8 mouse cellular contexts compared by ENCODE assay signal in genomic region chr11:116412028-116412827, GRCm38 (mm10). TPM values are rescaled to one million over a fixed set of nuclear protein-coding genes. Genes with fewer than 3 reads are reported as not detected.
DNase-seq lines count a peak whose midpoint lies in the region; ATAC-seq and TF ChIP-seq lines count a peak whose summit lies in the region.

No protein-coding gene starts in this region.

- intact Hi-C loops in heart, adult 2 months (cut with DNase I): loop anchor here (2.0 kb wide), 1 partner anchor 23 kb away; the partner anchor contains the start of gene Ubald2

- peak overlapping the region; percentile 55 for H3K4me3 ChIP-seq in heart, adult 2 months
- peak overlapping the region; percentile 61 to 99 (median 81) for H3K4me3 ChIP-seq in CH12.LX (replicated peaks in 1 of 3; ENCODE audit: low read depth in 2 of 3, low read length in 2 of 3, poor library complexity in 1 of 3)
- peak overlapping the region; percentile 76 for H3K4me3 ChIP-seq in hindbrain, embryonic 11.5 days (ENCODE audit: low read depth, low read length)
- peak overlapping the region; percentile 43 for H3K4me3 ChIP-seq in macrophage (ENCODE audit: inconsistent target)
- H3K4me3 ChIP-seq in small intestine, adult 2 months (ENCODE audit: low read depth, low read length): peak overlapping the region; percentile 77

- WGBS in heart, adult 2 months: under 1% methylated on average over 53 of the region's 76 CpGs
- WGBS in hindbrain, embryonic 11.5 days: under 1% methylated on average over 50 of the region's 76 CpGs
- WGBS in macrophage (ENCODE audit: missing documents): 2% methylated on average over 49 of the region's 76 CpGs
- under 1% methylated on average over 65 of the region's 76 CpGs for WGBS in small intestine, adult 2 months

- no peak for TF ChIP-seq RAD21 in CH12.LX (IDR thresholded peaks at IDR 0.05; ENCODE audit: low read depth, low read length)

- no peak for TF ChIP-seq EP300 in heart, adult 2 months (IDR thresholded peaks at IDR 0.05; ENCODE audit: insufficient read depth, low read depth, low read length)
- TF ChIP-seq EP300 in CH12.LX (IDR thresholded peaks at IDR 0.05; ENCODE audit: low read length): no peak

- H3K27ac ChIP-seq in heart, adult 2 months: no peak overlapping the region
- peak overlapping the region; percentile 93 for H3K27ac ChIP-seq in CH12.LX (ENCODE audit: insufficient read depth, low read depth)
- H3K27ac ChIP-seq in hindbrain, embryonic 11.5 days (ENCODE audit: low read depth, low read length): peak overlapping the region; percentile 83
- H3K27ac ChIP-seq in macrophage: no peak overlapping the region
- H3K27ac ChIP-seq in small intestine, adult 2 months (ENCODE audit: insufficient read depth, low read depth, low read length): no peak overlapping the region

- H3K79me2 ChIP-seq in heart, adult 2 months (replicated peaks; ENCODE audit: control insufficient read depth, insufficient read depth, low read length): no peaks in the 10 kb centered on the region; the same call in 1 of the 2 replicates
- H3K79me2 ChIP-seq in CH12.LX (replicated peaks; ENCODE audit: control insufficient read depth, extremely low read depth, insufficient read depth, poor library complexity, severe bottlenecking): peaks cover 59% of the 10 kb centered on the region
- H3K79me2 ChIP-seq in macrophage (ENCODE audit: inconsistent target): peaks cover 50% of the 10 kb centered on the region

- peak; percentile 67 for ATAC-seq in hindbrain, embryonic 11.5 days (ENCODE audit: low FRiP score)

- DNase-seq in heart, adult 2 months: no peak
- no peak for DNase-seq in heart, adult 11 months
- peak; percentile 46 for DNase-seq in CH12.LX (ENCODE audit: extremely low read depth)
- peak; percentile 59 for DNase-seq in embryo, embryonic 11 days
- peak; percentile 59 for DNase-seq in hindbrain, embryonic 11.5 days (ENCODE audit: low spot score)
- no peak for DNase-seq in frontal cortex, postnatal 36 days (ENCODE audit: low spot score in 2 of 2)

- H3K36me3 ChIP-seq in heart, adult 2 months (ENCODE audit: control insufficient read depth, insufficient read depth, low read length): no peaks in the 10 kb centered on the region
- H3K36me3 ChIP-seq in CH12.LX (replicated peaks in 1 of 2; ENCODE audit: control insufficient read depth in 1 of 2, insufficient read depth in 1 of 2, low read length in 1 of 2) (peaks cover 10 to 14% of the 10 kb centered on the region in 2 experiments), macrophage (ENCODE audit: inconsistent target) (no peaks in the 10 kb centered on the region)
- H3K36me3 ChIP-seq in hindbrain, embryonic 11.5 days (ENCODE audit: control insufficient read depth, insufficient read depth, low read length): no peaks in the 10 kb centered on the region
- no peaks in the 10 kb centered on the region for H3K36me3 ChIP-seq in small intestine, adult 2 months (ENCODE audit: control insufficient read depth, insufficient read depth, low read length)

- dilution Hi-C loops in CH12.LX (cut with MboI; ENCODE audit: extremely low pct_ligation_motif_present, extremely low pct_unique_long_range_greater_than_20kb, low sequenced_read_pairs): no loop called here

- peaks cover 2% of the 10 kb centered on the region; the same call in 1 of the 2 replicates for H3K27me3 ChIP-seq in heart, adult 2 months (ENCODE audit: control insufficient read depth, insufficient read depth, low read length)
- no peaks in the 10 kb centered on the region for H3K27me3 ChIP-seq in CH12.LX (replicated peaks)
- no peaks in the 10 kb centered on the region for H3K27me3 ChIP-seq in hindbrain, embryonic 11.5 days (ENCODE audit: control insufficient read depth, insufficient read depth, low read length)
- H3K27me3 ChIP-seq in small intestine, adult 2 months (ENCODE audit: control insufficient read depth, insufficient read depth, low read length): no peaks in the 10 kb centered on the region

- in situ Hi-C loops in CH12.LX (cut with MboI; ENCODE audit: low pct_ligation_motif_present, low pct_unique_long_range_greater_than_20kb, low sequenced_read_pairs): loop anchor here (25.0 kb wide), 1 partner anchor 775 kb away; the partner anchor contains the start of gene Slc25a19

- no peak for TF ChIP-seq CTCF in heart, adult 2 months (IDR thresholded peaks at IDR 0.05)
- no peak for TF ChIP-seq CTCF in CH12.LX (conservative IDR thresholded peaks at IDR 0.05 in 1 of 2, IDR thresholded peaks at IDR 0.05 in 1 of 2; ENCODE audit: low read depth in 2 of 2, low read length in 2 of 2)
- no peak for TF ChIP-seq CTCF in small intestine, adult 2 months (IDR thresholded peaks at IDR 0.05; ENCODE audit: extremely low read depth, insufficient read length, insufficient replicate concordance, low read depth, low read length)

- peak overlapping the region; percentile 24 for H3K4me2 ChIP-seq in CH12.LX (ENCODE audit: insufficient read depth, low read depth, poor library complexity, severe bottlenecking)
- H3K4me2 ChIP-seq in hindbrain, embryonic 11.5 days (replicated peaks; ENCODE audit: low read depth, low read length): peak overlapping the region; percentile 97

- H3K9ac ChIP-seq in heart, adult 2 months (ENCODE audit: low read depth, low read length): peak overlapping the region; percentile 83
- peak overlapping the region; percentile 99 for H3K9ac ChIP-seq in CH12.LX (ENCODE audit: insufficient read depth, low read depth)
- peak overlapping the region; percentile 90 for H3K9ac ChIP-seq in hindbrain, embryonic 11.5 days (ENCODE audit: low read depth, low read length)

- H3K4me1 ChIP-seq in heart, adult 2 months (ENCODE audit: control insufficient read depth, insufficient read depth, low read length): peaks cover 2% of the 10 kb centered on the region
- H3K4me1 ChIP-seq in CH12.LX (ENCODE audit: control insufficient read depth in 1 of 2, insufficient read depth in 2 of 2): peaks cover 27 to 74% of the 10 kb centered on the region in 2 experiments
- peaks cover 6% of the 10 kb centered on the region for H3K4me1 ChIP-seq in hindbrain, embryonic 11.5 days (replicated peaks; ENCODE audit: control insufficient read depth, insufficient read depth, low read length)
- peaks cover 11% of the 10 kb centered on the region; the same call in 1 of the 2 replicates for H3K4me1 ChIP-seq in small intestine, adult 2 months (ENCODE audit: control insufficient read depth, insufficient read depth, insufficient read length, low read length)

- TF ChIP-seq POLR2A in heart, adult 2 months (IDR thresholded peaks at IDR 0.05; ENCODE audit: insufficient read depth, low read depth, low read length): no peak
- no peak; the same call in 1 of the 2 replicates for TF ChIP-seq POLR2A in CH12.LX (IDR thresholded peaks at IDR 0.05; ENCODE audit: low read depth, low read length)
- TF ChIP-seq POLR2A in small intestine, adult 2 months (IDR thresholded peaks at IDR 0.05; ENCODE audit: low read depth, low read length): no peak; the same call in 1 of the 2 replicates

- H3K9me3 ChIP-seq in CH12.LX (replicated peaks; ENCODE audit: low read length): no peaks in the 10 kb centered on the region
- H3K9me3 ChIP-seq in hindbrain, embryonic 11.5 days (ENCODE audit: control insufficient read depth, low read length): no peaks in the 10 kb centered on the region

TF ChIP-seq in CH12.LX, 34 proteins besides CTCF, POLR2A, EP300 and RAD21 (continues in another document):
- TF ChIP-seq MEF2A (IDR thresholded peaks at IDR 0.05; ENCODE audit: borderline replicate concordance, low read depth, low read length) (no peak), SIN3A (IDR thresholded peaks at IDR 0.05; ENCODE audit: low read length) (peak; percentile 87; the same call in 1 of the 2 replicates), KAT2A (IDR thresholded peaks at IDR 0.05; ENCODE audit: insufficient replicate concordance, low read length) (no peak), PAX5 (IDR thresholded peaks at IDR 0.05; ENCODE audit: low read length) (no peak), MXI1 (IDR thresholded peaks at IDR 0.05; ENCODE audit: low read depth, low read length) (no peak)

RNA-seq across cellular contexts. Expression of gene Rnf157, which starts 0.6 kb away (rescaled TPM):
- total RNA-seq in heart, adult 2 months (2021): 1 to 10 TPM; 6.0 to 7.2 TPM
- polyA plus RNA-seq in heart, adult 2 months (2012; rRNA removed): 3.0 and 5.7 TPM in 2 replicates
- total RNA-seq in CH12.LX (2012; rRNA removed) (17.2 and 39.3 TPM in 2 replicates), CH12.LX (2014; rRNA removed) (7.2 and 8.7 TPM in 2 replicates)
- polyA plus RNA-seq in CH12.LX (2012; ENCODE audit: insufficient read length, low read depth) (8.7 and 10.9 TPM in 2 replicates), macrophage (2018) (12.1 to 23.4 TPM (median 14.0 TPM) in 3 replicates)
- 16.0 and 23.1 TPM in 2 replicates for polyA plus RNA-seq in hindbrain, embryonic 11.5 days (2014; fragmentation: Nextera tagmentation; extraction: Ambion mirVana)
- total RNA-seq in macrophage (2018; cell fraction: chromatin; rRNA removed): 10 to 100 TPM in 22 of 26 experiments, 1 to 10 TPM in 4; 3.1 to 61.4 (median 29.3) TPM
- 10 to 100 TPM; 10.5 to 18.6 (median 14.5) TPM for total RNA-seq in macrophage (2018; cell fraction: cytosol; rRNA removed)
- total RNA-seq in macrophage (2018; cell fraction: nucleus; rRNA removed): 10 to 100 TPM in 20 of 26 experiments, 1 to 10 TPM in 6; 6.5 to 53.5 (median 18.2) TPM
- 1.4 and 2.3 TPM in 2 replicates for polyA plus RNA-seq in small intestine, adult 2 months (2012; rRNA removed)

RNA-seq across cellular contexts. Expression of gene Ubald2, which starts 21.7 kb away (rescaled TPM):
- total RNA-seq in heart, adult 2 months (2021): 10 to 100 TPM; 29.2 to 34.1 TPM
- 45.5 and 80.1 TPM in 2 replicates for polyA plus RNA-seq in heart, adult 2 months (2012; rRNA removed)
- total RNA-seq in CH12.LX (2012; rRNA removed): 321 and 436 TPM in 2 replicates
- 291 and 336 TPM in 2 replicates for total RNA-seq in CH12.LX (2014; rRNA removed)
- 222 and 228 TPM in 2 replicates for polyA plus RNA-seq in CH12.LX (2012; ENCODE audit: insufficient read length, low read depth)
- polyA plus RNA-seq in hindbrain, embryonic 11.5 days (2014; fragmentation: Nextera tagmentation; extraction: Ambion mirVana): 77.9 and 81.2 TPM in 2 replicates
- total RNA-seq in macrophage (2018; cell fraction: chromatin; rRNA removed): 10 to 100 TPM in 7 of 26 experiments, 1 to 10 TPM in 17, under 1 TPM in 2; 0.62 to 15.1 (median 5.9) TPM
- 10 to 100 TPM; 22.3 to 37.2 (median 29.0) TPM for total RNA-seq in macrophage (2018; cell fraction: cytosol; rRNA removed)
- total RNA-seq in macrophage (2018; cell fraction: nucleus; rRNA removed): 10 to 100 TPM in 12 of 26 experiments, 1 to 10 TPM in 14; 3.3 to 22.5 (median 9.6) TPM
- polyA plus RNA-seq in macrophage (2018): 18.0 to 34.4 TPM (median 27.5 TPM) in 3 replicates
- 192 and 574 TPM in 2 replicates for polyA plus RNA-seq in small intestine, adult 2 months (2012; rRNA removed)

RNA-seq across cellular contexts. Expression of gene Qrich2, which starts 53.8 kb away (rescaled TPM):
- not detected for total RNA-seq in heart, adult 2 months (2021)
- 0.18 and 0.23 TPM in 2 replicates for polyA plus RNA-seq in heart, adult 2 months (2012; rRNA removed)
- total RNA-seq in CH12.LX (2012; rRNA removed): 0.13 and 0.38 TPM in 2 replicates
- 0.23 and 0.32 TPM in 2 replicates for total RNA-seq in CH12.LX (2014; rRNA removed)
- 0.29 and 0.37 TPM in 2 replicates for polyA plus RNA-seq in CH12.LX (2012; ENCODE audit: insufficient read length, low read depth)
- polyA plus RNA-seq in hindbrain, embryonic 11.5 days (2014; fragmentation: Nextera tagmentation; extraction: Ambion mirVana): 0.17 TPM in 1 of 2 replicates, not detected in the other
- total RNA-seq in macrophage (2018; cell fraction: chromatin; rRNA removed): not detected
- not detected for total RNA-seq in macrophage (2018; cell fraction: cytosol; rRNA removed)
- total RNA-seq in macrophage (2018; cell fraction: nucleus; rRNA removed): under 1 TPM in 3 of 26 experiments, not detected in 23; 0.12 to 0.58 (median 0.17) TPM
- not detected in 3 replicates for polyA plus RNA-seq in macrophage (2018)
- 0.01 and 0.13 TPM in 2 replicates for polyA plus RNA-seq in small intestine, adult 2 months (2012; rRNA removed)

Comparison
In these comparisons a context has a peak if more than half of its experiments do, and no peak if none do; other contexts are left out.
1. DNase-seq: peak in CH12.LX (single experiment), embryo, embryonic 11 days (single experiment) and hindbrain, embryonic 11.5 days (single experiment); none in heart, adult 2 months (0 of 2), heart, adult 11 months (single experiment) and frontal cortex, postnatal 36 days (0 of 2).
2. H3K27ac ChIP-seq: peak in CH12.LX (single experiment) and hindbrain, embryonic 11.5 days (single experiment); none in heart, adult 2 months (single experiment), macrophage (single experiment) and small intestine, adult 2 months (single experiment).
3. Peak in every context shown above with its lines, with median percentiles within 50 percentile points of each other: H3K4me3 ChIP-seq and H3K9ac ChIP-seq.